Mouse (Mus musculus): Measurements from ENCODE around the gene Atxn7l3. TPM values are rescaled to one million over a fixed set of nuclear protein-coding genes. Genes with fewer than 3 reads are reported as not detected.

The Atxn7l3 gene
- polyA plus RNA-seq, 1 experiment from 2014 or later: 11.6 TPM

DNA sequence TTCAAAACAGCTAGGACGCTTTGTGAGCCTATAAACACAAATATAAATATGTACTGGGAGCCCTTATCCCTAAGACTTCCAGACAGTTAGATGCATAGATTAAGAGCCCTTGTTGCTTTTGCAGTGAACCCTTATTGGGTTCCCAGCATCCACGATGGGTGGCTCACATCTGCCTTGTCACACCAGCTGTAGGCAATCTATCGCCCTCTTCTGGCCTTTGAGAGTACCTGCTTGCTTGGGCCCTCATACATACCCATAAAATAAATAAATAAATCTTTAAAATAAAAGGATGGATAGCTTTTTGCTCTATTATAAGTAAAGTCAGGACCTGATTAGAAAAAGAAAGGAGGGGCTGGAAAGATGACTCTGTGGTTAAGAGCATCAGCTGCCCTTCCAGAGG, 37.9 kb downstream of the Atxn7l3 start:
- no peak for ATAC-seq (ENCODE audit: low read depth)
- peaks cover 20% of the 10 kb centered on the region for H3K36me3 ChIP-seq (ENCODE audit: control insufficient read depth, insufficient read depth, low read length)

GRCm38 (mm10) chr11:102258095-102258494, 38.3 kb downstream of the Atxn7l3 start:
- WGBS: 61% methylated on average over 6 of the region's 6 CpGs
- Histone ChIP-seq H3K4me2 (ENCODE audit: low read depth, low read length) (no peak overlapping the region), H3K4me1 (replicated peaks; ENCODE audit: control insufficient read depth, insufficient read depth, low read length) (0 out of 2 replicates have a peak, but pooled peaks cover 5% of the 10 kb centered on the region), H3K4me3 (ENCODE audit: low read length) (no peak overlapping the region), H3K9ac (ENCODE audit: low read length) (no peak overlapping the region), H3K36me3 (ENCODE audit: control insufficient read depth, insufficient read depth, low read length) (peaks cover 20% of the 10 kb centered on the region), H3K27ac (ENCODE audit: low read length) (no peak overlapping the region), H3K27me3 (ENCODE audit: control insufficient read depth, insufficient read depth, low read depth, low read length) (no peaks in the 10 kb centered on the region), H3K9me3 (ENCODE audit: control insufficient read depth, low read length) (no peaks in the 10 kb centered on the region)
- no peak for ATAC-seq (ENCODE audit: low read depth)

More for the DNA sequence above, 37.9 kb downstream of the Atxn7l3 start:
- Histone ChIP-seq H3K27me3 (ENCODE audit: control insufficient read depth, insufficient read depth, low read depth, low read length) (no peaks in the 10 kb centered on the region), H3K27ac (ENCODE audit: low read length) (no peak overlapping the region), H3K9ac (ENCODE audit: low read length) (no peak overlapping the region), H3K9me3 (ENCODE audit: control insufficient read depth, low read length) (no peaks in the 10 kb centered on the region), H3K4me1 (replicated peaks; ENCODE audit: control insufficient read depth, insufficient read depth, low read length) (0 out of 2 replicates have a peak, but pooled peaks cover 5% of the 10 kb centered on the region), H3K4me2 (ENCODE audit: low read depth, low read length) (no peak overlapping the region), H3K4me3 (ENCODE audit: low read length) (no peak overlapping the region)
- 90% methylated on average over 3 of the region's 3 CpGs for WGBS

- no peak overlapping the region for H3K9ac ChIP-seq (ENCODE audit: low read length)
- H3K36me3 ChIP-seq (ENCODE audit: control insufficient read depth, insufficient read depth, low read length): peaks cover 20% of the 10 kb centered on the region
- no peaks in the 10 kb centered on the region for H3K27me3 ChIP-seq (ENCODE audit: control insufficient read depth, insufficient read depth, low read depth, low read length)
- 0 out of 2 replicates have a peak, but pooled peaks cover 5% of the 10 kb centered on the region for H3K4me1 ChIP-seq (replicated peaks; ENCODE audit: control insufficient read depth, insufficient read depth, low read length)
- H3K4me3 ChIP-seq (ENCODE audit: low read length): no peak overlapping the region
- H3K4me2 ChIP-seq (ENCODE audit: low read depth, low read length): no peak overlapping the region
- 42% methylated on average over 9 of the region's 9 CpGs for WGBS
- H3K9me3 ChIP-seq (ENCODE audit: control insufficient read depth, low read length): no peaks in the 10 kb centered on the region
- no peak overlapping the region for H3K27ac ChIP-seq (ENCODE audit: low read length)
- no peak for ATAC-seq (ENCODE audit: low read depth)
Measured at GRCm38 (mm10) chr11:102257514-102257913, 38.9 kb downstream of the Atxn7l3 start.

DNA sequence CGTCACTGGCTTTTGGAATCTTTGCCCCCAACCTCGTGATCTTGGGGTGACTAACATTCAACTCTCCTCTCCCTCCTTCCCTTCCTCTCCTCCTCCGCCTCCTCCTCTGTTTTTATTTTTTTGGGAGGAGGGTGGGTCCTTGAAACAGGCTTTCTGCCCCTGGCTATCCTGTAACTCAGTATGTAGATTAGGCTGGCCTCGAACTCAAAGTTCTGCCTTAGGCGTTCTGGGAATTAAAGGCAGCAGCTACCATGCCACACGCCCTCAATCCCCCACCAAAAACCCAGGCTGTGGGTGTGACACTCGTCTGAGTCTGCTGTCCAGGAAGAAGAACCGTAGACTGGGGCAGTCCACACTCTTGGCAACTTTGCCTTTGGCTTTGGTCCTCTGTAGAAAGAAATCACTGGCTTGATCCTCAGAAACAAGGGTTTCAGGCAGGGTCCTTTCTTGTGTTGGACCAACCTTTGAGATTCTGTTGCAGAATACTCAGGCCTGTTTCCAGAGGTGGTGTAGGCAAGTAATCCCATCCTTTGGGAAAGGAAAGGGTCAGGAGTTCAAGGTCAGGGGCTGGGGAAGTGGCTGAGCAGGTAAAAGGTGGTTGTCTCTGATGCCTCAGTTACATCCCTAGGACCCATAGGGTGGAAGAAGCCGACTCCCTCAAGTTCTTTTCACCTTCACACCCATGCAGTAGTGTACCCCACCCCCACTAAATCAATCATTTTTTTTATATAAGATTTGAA, 46.9 kb downstream of the Atxn7l3 start:
- no peaks in the 10 kb centered on the region; the same call in 1 of the 2 replicates for H3K9me3 ChIP-seq (ENCODE audit: control insufficient read depth, low read length)
- no peak overlapping the region for H3K27ac ChIP-seq (ENCODE audit: low read length)
- WGBS: 10% methylated on average over 9 of the region's 9 CpGs
- ATAC-seq (ENCODE audit: low read depth): no peak
- peak overlapping the region; percentile 84 for H3K4me2 ChIP-seq (ENCODE audit: low read depth, low read length)
- peak overlapping the region; percentile 72 for H3K4me3 ChIP-seq (ENCODE audit: low read length)
- H3K9ac ChIP-seq (ENCODE audit: low read length): peak overlapping the region; percentile 80
- H3K27me3 ChIP-seq (ENCODE audit: control insufficient read depth, insufficient read depth, low read depth, low read length): no peaks in the 10 kb centered on the region
- H3K36me3 ChIP-seq (ENCODE audit: control insufficient read depth, insufficient read depth, low read length): no peaks in the 10 kb centered on the region
- peaks cover 20% of the 10 kb centered on the region for H3K4me1 ChIP-seq (replicated peaks; ENCODE audit: control insufficient read depth, insufficient read depth, low read length)

GRCm38 (mm10) chr11:102248630-102249230, 47.7 kb downstream of the Atxn7l3 start, which contains the start of gene BC030867:
Gene BC030867 (plus strand): TSS chr11:102248882.
- H3K9ac ChIP-seq (ENCODE audit: low read length): peak within 1 kb of the TSS; percentile 80
- peak within 1 kb of the TSS; percentile 84 for H3K4me2 ChIP-seq (ENCODE audit: low read depth, low read length)
- peaks cover 20% of the 10 kb centered on the region for H3K4me1 ChIP-seq (replicated peaks; ENCODE audit: control insufficient read depth, insufficient read depth, low read length)
- ATAC-seq (ENCODE audit: low read depth): peak; percentile 67
- no peaks in the 10 kb centered on the region for H3K36me3 ChIP-seq (ENCODE audit: control insufficient read depth, insufficient read depth, low read length)
- peak within 1 kb of the TSS; percentile 72 for H3K4me3 ChIP-seq (ENCODE audit: low read length)
- under 1% methylated on average over 41 of the region's 41 CpGs for WGBS
- H3K9me3 ChIP-seq (ENCODE audit: control insufficient read depth, low read length): no peaks in the 10 kb centered on the region; the same call in 1 of the 2 replicates
- no peaks in the 10 kb centered on the region for H3K27me3 ChIP-seq (ENCODE audit: control insufficient read depth, insufficient read depth, low read depth, low read length)
- H3K27ac ChIP-seq (ENCODE audit: low read length): peak within 1 kb of the TSS; percentile 65

- Histone ChIP-seq H3K9ac (ENCODE audit: low read length) (no peak overlapping the region), H3K9me3 (ENCODE audit: control insufficient read depth, low read length) (no peaks in the 10 kb centered on the region; the same call in 1 of the 2 replicates), H3K36me3 (ENCODE audit: control insufficient read depth, insufficient read depth, low read length) (no peaks in the 10 kb centered on the region), H3K4me1 (replicated peaks; ENCODE audit: control insufficient read depth, insufficient read depth, low read length) (peaks cover 20% of the 10 kb centered on the region), H3K27ac (ENCODE audit: low read length) (no peak overlapping the region), H3K4me2 (ENCODE audit: low read depth, low read length) (no peak overlapping the region), H3K27me3 (ENCODE audit: control insufficient read depth, insufficient read depth, low read depth, low read length) (no peaks in the 10 kb centered on the region), H3K4me3 (ENCODE audit: low read length) (no peak overlapping the region)
- ATAC-seq (ENCODE audit: low read depth): no peak
- 78% methylated on average over 4 of the region's 4 CpGs for WGBS
Measured at GRCm38 (mm10) chr11:102246871-102247270, 49.6 kb downstream of the Atxn7l3 start.

GRCm38 (mm10) chr11:102246273-102246635, 50.2 kb downstream of the Atxn7l3 start:
- Histone ChIP-seq H3K9me3 (ENCODE audit: control insufficient read depth, low read length) (no peaks in the 10 kb centered on the region; the same call in 1 of the 2 replicates), H3K9ac (ENCODE audit: low read length) (no peak overlapping the region), H3K4me3 (ENCODE audit: low read length) (no peak overlapping the region), H3K4me1 (replicated peaks; ENCODE audit: control insufficient read depth, insufficient read depth, low read length) (peaks cover 20% of the 10 kb centered on the region), H3K4me2 (ENCODE audit: low read depth, low read length) (no peak overlapping the region), H3K27ac (ENCODE audit: low read length) (no peak overlapping the region; the same call in 1 of the 2 replicates), H3K27me3 (ENCODE audit: control insufficient read depth, insufficient read depth, low read depth, low read length) (no peaks in the 10 kb centered on the region), H3K36me3 (ENCODE audit: control insufficient read depth, insufficient read depth, low read length) (no peaks in the 10 kb centered on the region)
- ATAC-seq (ENCODE audit: low read depth): no peak
- WGBS: 69% methylated on average over 6 of the region's 6 CpGs

DNA sequence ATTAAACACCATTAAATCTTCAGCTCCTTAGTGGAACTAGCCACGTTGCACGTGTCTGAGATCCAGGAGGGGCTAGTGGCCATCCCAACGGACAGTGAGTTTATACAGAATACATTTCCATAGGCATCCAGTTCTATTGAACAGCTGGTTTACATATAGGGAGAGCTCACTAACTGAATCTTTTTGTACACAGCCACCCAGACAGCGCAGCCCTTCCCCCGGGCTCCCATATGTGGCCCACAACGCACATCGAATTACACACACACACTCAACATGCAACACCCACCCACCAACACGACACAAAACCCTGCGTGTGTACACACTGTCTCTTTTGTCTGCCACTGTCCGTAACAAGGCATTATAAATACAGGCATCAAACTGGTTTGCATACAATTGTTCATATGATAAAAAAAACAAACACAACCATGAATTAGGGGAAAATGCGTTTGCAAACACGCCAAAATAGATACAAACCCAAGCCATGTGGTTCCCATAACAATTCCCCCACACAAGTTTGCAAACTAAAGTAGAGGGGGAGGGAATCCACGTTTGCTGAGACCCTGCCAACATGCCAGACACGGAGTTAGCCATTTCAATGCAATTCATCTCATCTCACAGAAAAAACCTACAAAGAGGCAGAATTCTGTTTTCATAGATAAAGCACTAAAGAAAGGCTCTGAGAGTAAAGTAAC, 50.7 kb downstream of the Atxn7l3 start:
- H3K27ac ChIP-seq (ENCODE audit: low read length): peak overlapping the region; percentile 32
- no peak overlapping the region; the same call in 1 of the 2 replicates for H3K9ac ChIP-seq (ENCODE audit: low read length)

More for the DNA sequence above, 50.7 kb downstream of the Atxn7l3 start:
- 0 out of 2 replicates have a peak, but pooled peaks have one; percentile 23 for ATAC-seq (ENCODE audit: low read depth)
- H3K9me3 ChIP-seq (ENCODE audit: control insufficient read depth, low read length): no peaks in the 10 kb centered on the region; the same call in 1 of the 2 replicates
- H3K4me2 ChIP-seq (ENCODE audit: low read depth, low read length): peak overlapping the region; percentile 77
- no peaks in the 10 kb centered on the region for H3K27me3 ChIP-seq (ENCODE audit: control insufficient read depth, insufficient read depth, low read depth, low read length)
- H3K4me3 ChIP-seq (ENCODE audit: low read length): peak overlapping the region; percentile 38
- 42% methylated on average over 14 of the region's 14 CpGs for WGBS
- H3K4me1 ChIP-seq (replicated peaks; ENCODE audit: control insufficient read depth, insufficient read depth, low read length): peaks cover 20% of the 10 kb centered on the region
- H3K36me3 ChIP-seq (ENCODE audit: control insufficient read depth, insufficient read depth, low read length): no peaks in the 10 kb centered on the region

All from lung, embryonic 16.5 days (tissue).